Mouse (Mus musculus) forebrain, embryonic 15.5 days (tissue): ENCODE data around the gene Mfap5. TPM values are rescaled to one million over a fixed set of nuclear protein-coding genes. Genes with fewer than 3 reads are reported as not detected.
"Not testable (repeated sequence)": the region's sequence is repeated elsewhere in the genome, so short reads cannot be mapped to it uniquely, and the experiment has no call there.

Experiments used
- ATAC-seq: fragments of 200-750 bp; cut with Nextera tagmentation; replicated peaks from 2 replicates; pipeline ENCODE4 v1.8.0; 2017; ENCODE audit warnings: mild to moderate bottlenecking, moderate TSS enrichment, moderate library complexity
- H3K27ac ChIP-seq: fragments of 300-500 bp; sonication (generic); replicated peaks from 2 replicates; pipeline ENCODE4 v1.5.1; 2015; ENCODE audit warnings: mild to moderate bottlenecking, inconsistent platforms
- H3K27me3 ChIP-seq: fragments of 300-500 bp; sonication (generic); 2 replicates; pipeline ENCODE4 v1.6.1; 2015; ENCODE audit warnings: inconsistent platforms
- H3K36me3 ChIP-seq: fragments of 300-500 bp; sonication (generic); 2 replicates; pipeline ENCODE4 v1.6.1; 2015; ENCODE audit warnings: mild to moderate bottlenecking, inconsistent platforms
- H3K4me1 ChIP-seq: fragments of 300-500 bp; sonication (generic); 2 replicates; pipeline ENCODE4 v1.6.1; 2015; ENCODE audit warnings: inconsistent platforms
- H3K4me2 ChIP-seq: fragments of 300-500 bp; sonication (generic); replicated peaks from 2 replicates; pipeline ENCODE4 v1.6.1; 2015; ENCODE audit warnings: mild to moderate bottlenecking, inconsistent platforms
- H3K4me3 ChIP-seq: fragments of 300-500 bp; sonication (generic); 2 replicates; pipeline ENCODE4 v1.5.1; 2015; ENCODE audit warnings: mild to moderate bottlenecking, inconsistent platforms
- H3K9ac ChIP-seq: fragments of 300-500 bp; sonication (generic); replicated peaks from 2 replicates; pipeline ENCODE4 v1.6.1; 2015; ENCODE audit warnings: mild to moderate bottlenecking, inconsistent platforms
- H3K9me3 ChIP-seq: fragments of 300-500 bp; sonication (generic); 2 replicates; pipeline ENCODE4 v1.6.1; 2016; ENCODE audit warnings: inconsistent platforms
- WGBS: fragments of 180-500 bp; shearing (Covaris S2); methylation state at CpG from one replicate; pipeline ENCODE4 v1.1.7; 2015; ENCODE audit warnings: mixed read lengths; 5-methylcytosine and 5-hydroxymethylcytosine counted together
- polyA plus RNA-seq: library from polyadenylated mRNA; unstranded; fragments of >200 nt; fragmentation: Nextera tagmentation; extraction: Ambion mirVana; gene quantifications from 2 replicates; pipeline ENCODE4 v1.2.1, GENCODE M21; 2015

Gene Mfap5
- polyA plus RNA-seq, 1 experiment from 2014 or later: 1.8 TPM

DNA sequence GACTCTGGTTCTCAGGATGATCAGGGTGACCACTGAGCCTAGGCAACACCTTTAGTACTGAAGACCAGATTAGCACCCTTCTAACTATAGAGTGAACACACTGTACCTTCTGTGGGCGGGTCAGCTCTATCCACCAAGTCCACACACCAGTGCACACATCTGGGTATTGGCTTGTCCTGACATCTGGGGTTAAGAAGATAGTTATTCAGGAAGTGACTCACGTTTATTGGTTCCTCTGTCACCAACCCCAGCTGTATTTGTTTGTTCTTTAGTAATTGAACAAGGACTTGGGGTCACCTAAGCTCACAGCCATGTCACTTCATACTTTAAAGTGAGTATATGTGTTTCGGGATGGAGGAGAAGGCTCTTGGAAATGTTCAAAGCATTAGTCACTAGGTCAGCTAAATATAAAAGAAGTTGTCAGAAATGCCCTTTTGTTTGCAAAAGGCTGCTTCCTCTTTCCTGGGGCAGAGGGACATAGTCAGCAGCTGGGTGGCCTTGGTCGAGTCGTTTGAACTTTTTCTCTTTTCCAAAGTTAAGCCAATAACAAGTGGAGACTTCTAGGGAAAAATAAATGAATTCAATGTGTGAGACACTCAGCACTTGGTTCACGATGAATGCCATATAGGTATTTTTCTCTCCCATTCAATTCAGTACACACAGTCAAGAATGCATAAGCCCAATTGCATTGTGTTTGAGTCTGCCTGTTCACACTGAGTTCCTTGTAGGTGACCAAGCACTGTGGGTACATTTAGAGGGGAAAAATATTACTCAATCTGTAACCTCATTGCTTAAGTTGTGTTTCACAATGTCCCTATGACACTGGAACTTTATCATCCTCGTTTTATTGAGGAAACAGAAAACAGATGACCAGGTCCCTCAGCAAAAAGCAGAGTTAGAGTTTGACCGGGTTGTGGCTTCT, 65.3 kb downstream of the Mfap5 start:
- H3K4me3 ChIP-seq: no peak overlapping the region
- 72% methylated on average over 8 of the region's 8 CpGs for WGBS

GRCm38 (mm10) chr6:122571617-122571959, 65.9 kb downstream of the Mfap5 start:
- Histone ChIP-seq H3K27ac (no peak overlapping the region), H3K9ac (no peak overlapping the region), H3K4me2 (no peak overlapping the region), H3K4me3 (no peak overlapping the region), H3K36me3 (no peaks in the 10 kb centered on the region), H3K9me3 (no peaks in the 10 kb centered on the region), H3K27me3 (no peaks in the 10 kb centered on the region), H3K4me1 (no peaks in the 10 kb centered on the region)
- ATAC-seq: no peak
- WGBS: 86% methylated on average over 3 of the region's 3 CpGs

More for the DNA sequence above, 65.3 kb downstream of the Mfap5 start:
- Histone ChIP-seq H3K9me3 (no peaks in the 10 kb centered on the region), H3K9ac (no peak overlapping the region), H3K27me3 (no peaks in the 10 kb centered on the region), H3K27ac (no peak overlapping the region), H3K4me1 (no peaks in the 10 kb centered on the region), H3K36me3 (no peaks in the 10 kb centered on the region), H3K4me2 (no peak overlapping the region)
- ATAC-seq: no peak

- H3K9me3 ChIP-seq, H3K36me3 ChIP-seq, H3K27ac ChIP-seq, ATAC-seq, H3K4me1 ChIP-seq, H3K4me2 ChIP-seq, H3K4me3 ChIP-seq, H3K9ac ChIP-seq, H3K27me3 ChIP-seq: not testable (repeated sequence)
- 82% methylated on average over 1 of the region's 1 CpGs for WGBS
Measured at GRCm38 (mm10) chr6:122575037-122575436, 69.4 kb downstream of the Mfap5 start.

- H3K9me3 ChIP-seq: no peaks in the 10 kb centered on the region
- no peak overlapping the region for H3K4me3 ChIP-seq
- no peak overlapping the region for H3K9ac ChIP-seq
- WGBS: 91% methylated on average over 3 of the region's 3 CpGs
- no peak overlapping the region for H3K4me2 ChIP-seq
- ATAC-seq: no peak
- H3K27me3 ChIP-seq: no peaks in the 10 kb centered on the region
- no peaks in the 10 kb centered on the region for H3K36me3 ChIP-seq
- no peaks in the 10 kb centered on the region for H3K4me1 ChIP-seq
- no peak overlapping the region for H3K27ac ChIP-seq
Measured at GRCm38 (mm10) chr6:122577030-122577429, 71.4 kb downstream of the Mfap5 start.

Other genes starting within 250 kb of the Mfap5 start
- gene Klrg1, start 223.0 kb upstream of the Mfap5 start, polyA plus RNA-seq: 0.42 and 0.43 TPM in 2 replicates
- 55.1 and 55.8 TPM in 2 replicates for gene M6pr, start 197.1 kb upstream of the Mfap5 start, polyA plus RNA-seq
- 34.2 and 36.1 TPM in 2 replicates for gene Phc1, start 165.3 kb upstream of the Mfap5 start, polyA plus RNA-seq
- 98.3 and 106 TPM in 2 replicates for gene Rimklb, start 7.1 kb upstream of the Mfap5 start, polyA plus RNA-seq
- gene Aicda, start 48.0 kb downstream of the Mfap5 start, polyA plus RNA-seq: 0.37 and 0.45 TPM in 2 replicates
- gene Apobec1, start 96.6 kb downstream of the Mfap5 start, polyA plus RNA-seq: 4.5 and 4.9 TPM in 2 replicates
- gene Gdf3, start 104.2 kb downstream of the Mfap5 start, polyA plus RNA-seq: not detected in 2 replicates
- not detected in 2 replicates for gene Dppa3, start 120.6 kb downstream of the Mfap5 start, polyA plus RNA-seq
- 0.09 and 0.29 TPM in 2 replicates for gene Nanog, start 201.6 kb downstream of the Mfap5 start, polyA plus RNA-seq